Mouse (Mus musculus) kidney, postnatal 14 days (tissue): ENCODE measurements at regions not wholly inside any gene's neighbourhood (a gene's known extent, or its start where the extent isn't known, plus 50 kb on each side); places are given as distances from the start of the nearest gene placed in this dataset.

Experiments
- DNase-seq: peaks from one replicate; pipeline ENCODE4 v3.0.0; 2022; ENCODE audit warnings: mixed read lengths

DNA sequence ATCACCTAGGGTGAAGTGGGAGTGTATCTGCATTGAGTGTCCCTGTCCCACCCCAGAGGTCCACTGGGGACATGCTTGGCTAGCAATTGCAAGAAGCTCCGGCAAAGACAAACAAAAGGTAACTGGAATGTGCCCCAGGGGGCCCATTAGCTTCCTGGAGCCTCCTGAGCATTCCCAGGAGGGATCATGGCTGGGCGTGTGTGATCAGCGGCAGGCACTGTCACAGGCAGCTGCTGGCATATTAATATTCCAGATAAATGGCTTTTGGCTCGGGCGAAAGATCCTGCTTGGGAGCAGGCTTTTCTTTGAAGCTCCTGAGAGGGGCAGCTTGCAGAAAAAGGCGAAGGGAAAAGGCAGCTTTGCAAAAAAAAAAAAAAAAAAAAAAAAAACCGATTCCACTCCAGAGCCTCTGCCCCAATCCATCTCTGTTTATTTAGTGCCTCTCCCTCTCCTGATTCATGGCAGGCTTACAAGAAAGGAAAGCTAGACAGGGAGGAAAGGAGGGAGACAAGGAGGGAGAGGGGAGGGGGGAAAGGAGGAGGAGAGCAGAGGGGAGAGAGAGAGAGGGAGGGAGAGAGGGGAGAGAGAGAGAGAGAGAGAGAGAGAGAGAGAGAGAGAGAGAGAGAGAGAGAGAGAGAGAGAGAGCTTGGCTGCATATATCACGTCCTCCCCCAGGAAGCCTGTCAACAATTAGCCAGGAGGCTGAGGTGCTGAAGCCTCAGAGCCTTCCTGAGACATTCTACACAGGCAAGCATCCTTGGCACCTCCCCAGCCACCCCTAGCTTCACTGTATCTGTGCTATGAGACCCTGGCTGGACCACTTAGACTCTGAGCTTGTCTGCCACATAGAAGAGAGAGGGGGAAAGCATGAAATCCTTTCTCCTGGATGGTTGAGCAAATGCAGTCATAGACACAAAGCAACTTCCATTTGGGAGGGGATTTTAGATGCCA, 443.4 kb upstream of the Zmiz1 start:
- peak; percentile 56 for DNase-seq

DNA sequence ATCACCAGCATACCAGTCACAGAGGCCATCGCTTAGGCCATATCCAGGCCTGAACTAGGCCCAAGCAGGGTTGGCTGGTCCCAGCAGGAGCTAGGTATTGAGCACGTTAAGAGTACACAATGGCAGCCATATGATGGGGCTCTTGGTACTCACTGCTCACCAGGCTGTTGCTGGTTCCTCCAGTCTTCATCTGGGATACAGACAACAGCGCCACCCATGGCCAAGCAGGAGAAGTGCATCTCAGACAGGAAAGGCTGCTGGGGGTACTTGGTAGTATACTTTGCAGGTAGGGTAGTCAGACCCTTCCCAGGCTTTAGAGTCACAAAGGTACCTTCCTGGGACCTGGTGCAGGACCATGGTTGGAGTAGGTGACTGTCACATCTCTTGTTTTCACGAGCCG, 441.1 kb upstream of the Zmiz1 start:
- no peak for DNase-seq

DNA sequence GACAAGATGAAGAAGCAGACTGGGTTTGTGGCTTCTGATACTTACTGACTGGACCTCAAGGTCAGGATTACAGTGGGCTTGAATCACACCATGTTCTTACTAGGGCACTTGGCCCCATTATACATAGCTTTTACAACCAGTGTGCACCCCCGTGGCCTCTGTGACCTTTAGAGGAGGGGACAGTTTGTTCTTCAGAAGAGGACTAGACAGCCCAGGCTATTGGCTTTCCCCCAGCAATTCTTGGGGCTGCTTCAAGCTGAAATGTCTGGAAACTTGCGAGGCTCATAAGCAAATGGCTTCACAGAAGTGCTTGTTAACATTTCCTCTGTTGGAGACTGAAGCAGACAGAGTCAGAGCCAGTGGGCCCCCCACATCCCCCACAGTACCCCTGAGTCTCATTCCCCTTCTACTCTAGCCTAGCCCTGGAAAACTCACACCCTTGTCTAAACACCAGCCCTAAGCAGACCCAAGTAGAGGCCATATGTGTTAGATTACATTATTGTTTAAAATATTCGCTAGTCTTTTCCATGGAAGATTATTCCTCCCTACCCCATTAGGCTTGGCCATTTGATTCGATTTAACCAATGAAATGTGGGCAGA, 439.6 kb upstream of the Zmiz1 start:
- peak; percentile 18 for DNase-seq

DNA sequence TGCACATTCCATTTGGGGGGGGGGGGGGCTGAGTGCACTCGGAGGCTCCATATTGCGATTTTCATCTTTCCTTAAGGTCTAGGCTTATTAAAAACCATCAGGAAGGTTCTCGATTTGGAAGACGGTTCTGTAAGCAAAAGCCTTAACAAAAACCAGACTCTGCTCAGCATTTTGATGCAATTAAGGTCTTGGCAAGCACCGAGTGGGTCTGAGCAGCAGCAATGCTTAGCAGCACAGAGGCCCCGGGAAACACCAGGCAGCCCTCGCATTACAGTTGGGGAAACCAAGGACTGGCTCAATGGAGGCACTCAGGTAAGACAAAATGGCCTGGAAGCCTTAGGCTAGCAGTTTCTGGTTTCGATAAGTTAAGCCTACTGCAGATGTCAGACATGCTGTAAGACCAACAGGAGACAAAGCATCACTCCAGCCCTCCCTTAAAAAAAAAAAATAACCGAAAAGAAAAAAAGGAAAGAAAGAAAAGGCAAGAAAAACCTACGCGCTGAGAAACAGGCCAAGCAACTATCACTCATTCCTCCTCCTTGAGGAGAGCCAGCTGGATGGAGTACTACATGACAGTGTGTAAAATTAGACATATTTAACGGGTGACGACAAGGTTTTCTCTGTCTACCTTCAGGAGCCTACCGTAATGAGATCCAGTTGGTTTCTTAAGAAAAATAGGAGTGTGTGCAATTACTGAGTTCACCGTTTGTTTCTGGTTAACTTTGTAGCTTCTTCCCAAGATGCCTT, 436.3 kb upstream of the Zmiz1 start:
- DNase-seq, result no peak

DNA sequence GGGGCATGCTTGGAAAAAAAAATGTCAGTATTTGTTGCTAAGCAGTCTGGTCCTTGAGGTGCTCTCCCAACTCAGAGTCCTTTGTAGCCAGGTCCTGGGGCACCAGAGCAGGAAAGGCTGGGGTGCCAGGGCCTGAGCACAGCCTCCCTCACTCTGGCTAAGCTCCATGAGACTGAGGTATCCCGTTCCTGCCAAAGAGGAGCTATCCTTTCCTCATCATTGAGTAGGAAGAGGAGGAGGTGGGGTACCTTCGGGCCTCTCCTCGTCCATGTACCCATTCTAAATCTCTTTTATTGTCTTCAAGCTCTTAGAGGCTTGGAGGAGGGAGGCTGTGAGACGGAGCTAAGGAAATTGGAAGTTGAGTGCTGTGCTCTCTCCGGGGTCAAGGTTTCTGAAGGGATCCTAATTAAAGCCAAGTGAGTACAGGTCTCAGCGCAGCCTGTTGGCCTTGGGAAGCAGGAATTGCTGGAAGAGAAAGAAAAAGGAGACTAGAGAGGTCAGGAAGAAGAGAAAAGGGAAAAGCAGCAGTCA, 435.6 kb upstream of the Zmiz1 start:
- DNase-seq, result no peak

DNA sequence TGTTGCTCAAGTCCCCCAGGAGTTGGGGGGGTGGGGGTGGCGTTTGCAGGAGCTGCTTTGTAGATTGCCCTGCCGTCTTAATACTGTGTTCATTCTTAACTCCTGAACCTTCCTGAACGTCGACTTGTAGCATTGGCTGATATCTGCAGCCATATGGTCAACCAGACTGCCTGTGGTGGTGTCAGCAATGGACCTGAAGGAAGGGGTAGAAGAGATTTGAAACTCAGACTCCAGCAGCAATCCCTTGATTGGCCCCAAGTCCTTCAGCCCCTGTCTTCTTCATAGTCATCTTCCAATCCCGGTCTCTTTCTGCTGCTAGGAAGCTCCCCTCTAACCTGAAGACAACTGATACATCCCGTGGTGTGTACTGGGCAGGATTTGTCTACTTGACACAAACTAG, 433.9 kb upstream of the Zmiz1 start:
- no peak for DNase-seq

DNA sequence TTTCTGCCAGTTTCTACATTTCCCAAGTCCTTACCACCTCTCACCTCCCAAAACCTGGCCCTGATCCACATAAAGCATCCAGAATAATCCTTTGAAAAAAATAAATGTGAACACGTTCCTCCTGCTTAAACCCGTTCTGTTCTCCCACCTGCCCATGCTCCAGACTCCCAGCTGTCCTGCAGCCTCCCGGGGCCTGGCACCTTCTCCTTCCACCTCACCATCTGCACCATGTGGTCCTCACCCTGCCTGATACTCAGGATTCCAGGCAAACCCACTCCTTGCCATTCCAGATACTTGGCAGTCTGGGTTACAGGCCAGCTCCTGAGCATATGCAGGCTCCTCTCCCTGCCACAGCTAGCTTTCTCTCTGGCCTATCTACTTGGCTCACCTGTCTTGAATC, 431.9 kb upstream of the Zmiz1 start:
- no peak for DNase-seq

DNA sequence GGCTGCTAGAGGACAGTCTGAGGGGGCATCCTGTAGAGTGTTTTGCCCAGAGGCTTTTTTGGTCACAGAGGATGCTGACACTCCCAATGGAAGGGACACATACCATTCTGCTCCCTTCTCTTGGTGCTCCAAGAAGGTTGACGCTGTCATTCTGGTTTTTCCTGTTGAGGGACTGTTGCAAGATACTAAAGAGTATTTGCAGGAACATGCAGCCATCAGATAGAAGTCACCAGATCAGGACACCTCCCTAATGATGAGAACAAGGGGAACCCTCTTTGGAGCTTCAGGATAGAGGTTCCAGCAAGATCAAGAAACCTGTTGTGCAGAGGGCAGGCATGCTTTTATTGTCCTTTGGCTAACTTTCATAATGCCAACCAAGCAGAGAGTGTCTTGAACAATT, 431.1 kb upstream of the Zmiz1 start:
- DNase-seq, result no peak

DNA sequence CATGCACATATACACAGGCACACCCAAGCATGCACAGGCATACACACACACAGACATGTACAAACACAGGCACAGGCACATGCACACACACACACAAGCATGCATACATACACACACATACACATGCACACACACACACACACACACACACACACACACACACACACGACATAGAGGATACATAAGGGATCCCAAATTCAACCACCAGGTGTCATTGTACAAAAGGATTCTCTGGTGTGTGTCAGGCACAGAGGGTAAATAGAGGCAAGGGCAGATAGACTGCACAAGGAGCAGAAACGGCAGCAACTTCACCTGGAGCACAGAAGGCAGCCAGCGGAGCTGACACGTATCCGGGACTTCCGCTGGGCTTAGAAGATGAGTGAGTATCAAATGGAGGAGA, 428.1 kb upstream of the Zmiz1 start:
- no peak for DNase-seq

DNA sequence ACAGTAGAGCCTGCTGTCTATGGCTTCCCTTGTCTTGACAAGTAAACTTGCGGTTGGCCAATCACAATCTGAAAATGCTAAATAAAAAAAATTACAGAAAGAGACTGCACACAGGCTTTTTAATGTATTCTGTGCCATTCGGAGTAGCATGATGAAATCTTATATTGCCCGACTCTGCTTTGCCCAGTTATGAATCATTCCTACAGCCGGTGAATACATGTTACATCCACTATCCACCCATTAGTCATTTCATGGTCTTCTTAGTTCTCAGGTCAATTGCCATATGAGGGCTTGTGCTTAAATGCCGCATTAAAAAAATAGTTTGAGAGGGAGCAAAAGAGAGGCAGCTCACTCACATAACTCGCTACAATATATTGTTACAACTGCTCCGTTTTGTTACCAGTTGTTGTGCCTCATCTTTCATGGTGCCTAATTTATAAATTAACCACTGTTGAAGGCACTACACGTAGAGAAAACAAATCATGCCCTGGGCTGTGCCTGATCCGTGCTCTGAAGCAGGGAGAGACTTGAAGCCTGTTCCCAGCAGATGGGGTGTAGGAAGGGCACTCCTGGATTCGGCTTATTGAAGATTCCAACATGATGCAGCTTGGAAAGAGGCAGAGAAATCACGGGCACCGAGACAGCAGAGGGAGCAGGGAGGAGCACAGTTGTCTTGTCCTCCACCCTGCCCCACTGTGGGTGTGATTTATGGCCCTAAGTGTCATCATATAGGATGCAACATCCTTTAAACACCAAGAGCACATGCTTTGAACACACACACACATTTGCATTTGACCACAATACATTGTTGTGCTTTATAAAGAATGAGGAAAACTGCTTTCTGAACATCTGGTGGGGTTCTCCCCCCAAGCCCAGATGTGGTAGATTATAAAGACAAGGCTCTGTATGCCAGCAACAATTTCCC, 427.0 kb upstream of the Zmiz1 start:
- no peak for DNase-seq

DNA sequence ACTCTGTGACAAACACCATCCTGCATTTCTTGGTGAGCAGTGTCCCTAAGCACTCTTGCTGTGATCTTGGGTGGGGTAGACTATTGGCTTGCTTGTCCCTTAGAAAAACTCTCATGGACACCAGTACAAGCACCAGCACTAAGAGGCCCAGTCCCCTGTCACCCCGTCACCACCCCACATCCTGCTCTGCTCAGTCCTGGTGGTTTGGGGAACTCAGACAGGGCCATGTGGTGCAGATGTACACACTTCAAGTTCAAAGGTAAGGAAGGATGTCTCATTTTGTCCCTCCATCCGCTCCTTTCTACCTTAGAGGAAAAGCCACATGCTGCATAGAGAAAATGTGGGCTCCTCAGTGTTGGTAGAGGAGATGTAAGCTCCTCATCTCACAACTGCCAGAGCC, 426.1 kb upstream of the Zmiz1 start:
- DNase-seq, result no peak

DNA sequence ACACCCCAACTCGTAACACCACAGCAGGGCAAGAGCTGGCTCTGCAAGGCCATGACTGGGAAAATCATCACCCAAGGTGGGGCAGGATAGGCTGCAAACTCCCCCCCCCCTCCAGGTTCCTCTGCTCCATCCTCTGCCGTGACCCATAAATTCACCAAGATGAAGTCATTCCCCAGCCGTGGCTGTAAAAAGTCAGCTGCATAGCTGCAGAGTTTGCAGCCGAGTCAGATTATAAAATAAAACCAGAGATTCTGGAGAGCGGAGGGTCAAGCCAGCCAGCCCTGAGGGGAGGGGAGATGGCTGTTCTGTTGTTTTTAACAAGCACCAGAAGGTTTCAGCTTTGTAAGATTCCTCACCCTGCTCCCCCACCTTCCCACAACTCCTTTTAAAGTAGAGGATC, 416.7 kb upstream of the Zmiz1 start:
- DNase-seq, result no peak

DNA sequence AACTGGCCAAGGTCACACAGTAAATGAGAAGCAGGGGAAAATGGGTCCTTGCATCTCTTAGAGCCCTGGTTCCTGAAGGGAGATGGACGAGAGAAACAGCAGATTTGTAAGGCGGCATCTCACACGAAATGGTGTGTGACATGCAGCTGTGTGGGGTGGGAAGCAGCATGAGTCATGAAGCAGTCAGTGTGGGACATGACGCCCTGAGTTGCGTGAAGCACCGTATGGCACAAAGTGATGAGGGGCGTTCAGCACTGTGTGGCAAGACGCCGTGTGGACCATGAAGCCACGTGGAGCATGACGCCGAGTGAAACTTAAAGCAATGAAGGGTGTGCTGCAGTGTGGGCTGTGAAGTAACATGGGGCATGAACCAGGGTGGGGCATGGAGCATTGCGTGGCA, 414.9 kb upstream of the Zmiz1 start:
- no peak for DNase-seq

DNA sequence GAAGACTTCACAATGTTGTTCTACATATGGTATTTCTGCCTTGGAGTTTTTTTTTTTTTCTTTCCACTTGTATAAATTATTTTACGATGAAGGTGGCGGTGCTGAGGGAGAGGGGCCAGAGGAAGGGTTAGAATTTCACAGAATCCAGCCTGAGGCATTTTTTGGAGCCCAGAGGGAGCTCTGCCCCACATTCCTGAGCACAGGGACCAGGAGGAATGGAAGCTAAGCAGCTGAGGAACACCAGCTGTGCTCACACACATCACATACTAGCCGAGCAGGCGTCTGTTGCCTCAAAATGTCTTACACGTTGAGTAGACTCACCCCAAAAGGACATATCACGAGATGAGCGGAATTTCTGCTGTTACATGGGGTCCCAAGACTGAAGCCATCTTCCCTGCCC, 414.1 kb upstream of the Zmiz1 start:
- no peak for DNase-seq

DNA sequence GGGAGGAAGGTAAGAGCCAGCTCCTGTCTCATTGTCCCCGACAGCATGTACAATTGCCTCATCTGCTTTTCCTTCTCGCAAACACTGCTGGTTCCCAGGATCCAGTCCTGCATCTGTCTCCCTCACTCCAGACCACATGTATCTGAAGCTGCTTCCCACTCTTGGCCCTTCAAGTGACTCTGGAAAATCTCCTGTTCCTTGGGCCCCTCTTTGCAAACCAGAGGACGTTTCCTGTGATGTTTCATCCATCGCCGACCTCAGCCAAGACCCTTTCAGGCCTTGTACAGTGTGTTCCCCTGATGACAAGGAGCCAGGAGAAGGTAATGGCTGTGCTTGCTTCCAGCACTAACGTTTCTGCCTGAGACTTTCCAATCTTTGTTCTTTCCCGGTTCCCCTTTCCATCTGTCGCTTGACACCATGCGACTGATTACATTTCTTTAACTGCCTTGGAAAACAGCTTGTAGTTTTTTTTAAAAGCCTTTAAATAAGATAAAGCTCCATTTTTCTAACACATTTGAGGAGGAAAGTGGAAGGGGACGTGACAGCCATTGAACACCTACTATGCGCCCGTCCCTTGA, 408.2 kb upstream of the Zmiz1 start:
- DNase-seq, result no peak

DNA sequence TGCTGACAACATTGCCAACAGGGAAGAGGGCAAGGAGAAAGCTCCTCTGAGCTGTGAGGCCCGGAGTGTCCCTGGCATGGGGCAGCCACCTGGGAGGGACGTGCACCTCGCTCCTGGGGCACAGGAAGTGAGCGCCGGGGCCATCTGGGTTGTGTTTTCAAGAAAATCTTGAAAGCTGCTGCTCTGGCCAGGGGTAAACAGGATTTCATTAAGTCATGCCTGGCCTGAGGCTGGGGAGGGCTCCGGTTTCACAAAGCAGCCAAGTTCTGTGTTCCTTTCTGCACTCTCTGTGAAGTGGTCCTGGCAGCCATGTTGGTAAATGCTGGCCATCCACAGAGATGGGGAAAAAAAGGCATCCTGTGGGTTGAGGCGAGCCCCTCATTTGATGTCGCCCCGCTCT, 406.8 kb upstream of the Zmiz1 start:
- DNase-seq, result no peak

DNA sequence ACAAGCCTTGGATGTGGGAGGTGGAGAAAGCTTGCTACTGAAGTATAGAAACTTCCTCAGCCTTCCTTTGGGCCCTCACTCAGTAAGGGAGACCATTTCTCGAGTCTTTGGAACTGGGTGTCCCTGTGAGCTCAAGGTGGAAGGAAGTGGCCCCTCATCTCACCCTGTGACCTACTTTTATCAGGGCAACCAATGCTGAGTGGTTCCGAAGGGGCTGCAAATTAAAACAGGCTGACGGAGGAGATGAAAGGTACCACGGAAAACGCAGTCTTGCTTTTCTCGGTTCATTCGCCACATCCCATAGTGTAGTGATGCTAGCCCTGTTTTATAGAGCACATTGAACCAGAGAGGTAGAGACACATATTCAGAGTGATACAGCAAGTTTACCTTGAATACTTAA, 399.6 kb upstream of the Zmiz1 start:
- no peak for DNase-seq

DNA sequence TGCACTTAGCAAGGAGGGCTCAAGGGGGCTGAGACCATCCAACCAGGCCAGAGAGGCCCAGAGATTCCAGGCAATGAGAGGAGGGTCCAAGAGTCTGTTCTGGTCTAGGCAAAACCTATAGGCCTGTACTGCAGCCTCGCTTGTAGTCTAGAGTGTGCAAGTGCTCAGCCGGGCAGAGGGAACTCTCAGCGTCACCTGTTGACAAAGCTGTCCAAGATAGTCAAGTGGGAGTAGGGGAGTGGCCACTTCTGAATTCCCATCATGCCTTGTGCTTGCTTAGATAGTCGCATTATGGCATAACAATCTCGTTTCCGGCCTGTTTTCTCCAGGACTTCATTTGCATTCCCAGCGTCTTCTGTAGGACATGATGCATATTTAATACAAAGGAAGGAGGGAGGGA, 398.7 kb upstream of the Zmiz1 start:
- no peak for DNase-seq

DNA sequence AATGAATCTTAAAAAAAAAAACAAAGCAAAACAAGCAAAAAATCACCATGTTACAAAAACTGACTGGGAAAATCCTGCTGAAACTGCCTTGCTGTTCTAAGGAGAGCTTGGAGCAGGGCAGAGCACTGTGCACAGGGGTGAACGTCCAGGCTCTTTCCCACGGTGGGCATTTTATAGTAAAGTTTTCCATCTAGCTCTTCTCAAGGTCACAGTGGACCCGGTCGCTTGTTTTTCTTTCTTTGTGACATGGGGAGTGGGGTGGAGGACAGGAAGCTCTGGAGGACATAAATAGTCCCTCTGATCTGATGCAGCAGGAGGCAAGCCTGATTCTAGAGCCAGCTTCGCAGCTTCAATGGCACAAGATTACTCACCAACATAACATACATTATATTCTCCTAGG, 395.9 kb upstream of the Zmiz1 start:
- DNase-seq, result no peak

DNA sequence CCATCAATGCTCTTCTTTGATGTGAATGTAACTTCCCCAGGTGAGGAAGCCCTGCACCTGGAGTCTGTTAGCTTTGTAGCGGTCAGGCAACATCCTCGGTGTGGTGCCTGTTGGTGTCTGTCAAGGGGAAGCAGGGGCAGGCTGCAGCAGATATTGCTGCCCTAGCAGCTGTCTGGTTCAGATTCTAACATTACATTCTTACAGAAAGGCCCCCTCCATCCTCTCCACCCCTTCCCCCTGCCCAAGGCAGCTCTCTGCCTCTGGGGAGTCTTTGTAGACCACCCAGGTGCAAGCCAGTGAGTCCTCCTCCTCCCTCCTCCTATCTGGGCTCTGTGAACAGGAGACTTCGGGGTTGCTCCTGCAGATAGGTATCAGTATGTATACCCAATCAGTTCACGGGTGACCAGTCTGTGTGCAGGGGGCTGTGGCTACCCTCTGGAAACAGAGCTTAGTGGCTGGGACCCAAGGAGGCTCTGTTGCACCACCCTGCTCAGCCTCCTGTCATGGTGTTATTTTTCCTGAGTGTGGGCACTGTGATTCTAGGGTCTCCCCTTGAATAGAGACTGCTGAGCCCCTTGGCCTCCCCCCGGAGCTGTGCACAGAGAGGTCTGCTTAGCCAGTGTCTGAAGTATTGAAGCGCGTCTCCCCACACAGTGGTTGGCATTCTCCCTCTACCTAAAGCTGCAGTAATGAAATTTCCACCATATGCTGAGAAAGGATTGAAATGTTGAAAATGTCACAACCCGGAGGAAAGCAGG, 394.6 kb upstream of the Zmiz1 start:
- no peak for DNase-seq

DNA sequence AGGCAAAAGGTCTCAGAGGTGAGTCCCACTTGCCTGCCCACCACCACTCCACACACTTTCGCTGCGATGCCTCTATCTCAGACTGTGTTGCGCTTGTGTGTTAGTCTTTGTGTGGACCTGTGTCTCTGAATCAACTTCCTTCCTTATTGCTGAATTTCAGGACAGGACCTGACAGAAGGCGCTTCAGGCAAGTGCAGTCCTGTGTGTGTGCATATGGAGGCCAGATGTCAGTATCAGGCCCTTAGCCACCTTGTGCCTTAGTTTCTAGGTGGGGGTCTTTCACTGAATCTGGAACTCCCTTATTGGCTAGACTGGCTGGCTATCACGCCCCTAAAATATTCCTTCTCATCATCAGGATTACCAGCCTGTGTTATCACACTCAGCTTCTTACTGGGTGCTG, 391.6 kb upstream of the Zmiz1 start:
- DNase-seq, result no peak
